Mouse (Mus musculus) ES-E14 (cell line): ENCODE measurements around the gene Ehf.

Experiments
- CHD2 ChIP-seq: IDR thresholded peaks from 2 replicates; pipeline ENCODE4 v1.6.1; 2014; ENCODE audit warnings: mild to moderate bottlenecking, low read depth, low read length, inconsistent platforms
- HCFC1 ChIP-seq: IDR thresholded peaks from 2 replicates; pipeline ENCODE4 v1.6.1; 2012; ENCODE audit warnings: low read length, inconsistent platforms, borderline replicate concordance; ENCODE audit not compliant: insufficient read depth
- MAFK ChIP-seq: IDR thresholded peaks from 2 replicates; pipeline ENCODE4 v1.6.1; 2014; ENCODE audit warnings: mild to moderate bottlenecking, low read depth, low read length, inconsistent platforms; ENCODE audit not compliant: insufficient read depth

DNA sequence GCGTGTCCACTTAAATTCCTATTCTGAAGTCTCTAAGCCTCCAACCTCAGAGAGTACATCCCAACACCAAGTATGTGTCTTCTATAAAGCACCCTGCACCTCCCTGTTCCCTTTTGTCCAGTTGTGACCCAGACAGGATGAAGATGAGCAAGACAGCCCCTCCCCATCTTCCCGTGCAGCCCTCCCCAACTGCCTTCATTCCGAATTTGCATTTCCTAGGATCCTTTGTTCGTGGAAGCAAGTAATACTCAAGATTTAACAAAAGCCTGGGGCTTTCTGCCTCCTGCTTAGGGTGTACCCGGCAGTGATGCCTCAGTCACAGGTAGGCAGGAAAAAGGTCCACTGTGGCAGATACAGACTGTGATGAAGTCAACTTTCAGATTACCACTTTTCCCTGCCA, 7.6 kb upstream of the Ehf start:
- 0 out of 2 replicates have a peak, but pooled peaks have one; percentile 19 for TF ChIP-seq CHD2
- no peak for TF ChIP-seq MAFK
- TF ChIP-seq HCFC1 = no peak
